Mouse (Mus musculus): ENCODE results near the gene Gpr174.
"Not testable (repeated sequence)": the region's sequence is repeated elsewhere in the genome, so short reads cannot be mapped to it uniquely, and the experiment has no call there.

Gene Gpr174

DNA sequence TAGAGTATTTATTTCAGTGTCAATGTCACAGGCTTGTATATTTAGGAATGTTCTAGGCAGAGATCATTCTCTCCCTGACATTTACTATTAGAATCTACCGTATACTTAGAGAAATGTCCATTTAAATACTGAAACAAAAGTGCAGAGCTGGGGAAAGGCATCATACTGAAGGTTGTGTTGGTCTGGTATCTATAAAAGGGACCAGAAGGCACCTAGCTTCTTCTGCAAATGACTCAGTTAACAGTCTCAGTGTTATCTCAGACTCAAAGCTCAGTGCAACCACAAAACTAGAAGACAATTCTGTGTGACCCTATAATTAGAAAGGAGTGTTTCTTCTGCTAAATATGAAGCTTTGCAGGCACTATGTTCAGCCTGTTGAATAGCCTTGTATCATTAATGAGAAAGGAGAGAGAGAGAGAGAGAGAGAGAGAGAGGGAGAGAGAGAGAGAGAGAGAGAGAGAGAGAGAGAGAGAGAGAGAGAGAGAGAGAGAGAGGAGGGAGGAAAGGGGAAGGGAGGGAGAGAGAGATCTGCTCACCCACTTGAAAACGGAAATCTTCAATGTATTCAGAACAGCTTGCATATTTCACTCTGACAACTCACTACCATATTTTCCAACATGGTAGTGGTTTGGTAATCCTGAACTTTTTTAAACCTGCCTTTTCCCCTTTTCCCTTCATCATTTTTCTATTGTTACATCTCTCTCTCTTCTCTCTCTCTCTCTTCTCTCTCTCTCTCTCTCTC lies at the start of gene Gpr174:
Gene Gpr174 (plus strand): TSS at position 393 of the 742 bp plus-strand sequence.
- no peak for DNase-seq (ENCODE audit: extremely low read depth, low read depth, low spot score)

DNA sequence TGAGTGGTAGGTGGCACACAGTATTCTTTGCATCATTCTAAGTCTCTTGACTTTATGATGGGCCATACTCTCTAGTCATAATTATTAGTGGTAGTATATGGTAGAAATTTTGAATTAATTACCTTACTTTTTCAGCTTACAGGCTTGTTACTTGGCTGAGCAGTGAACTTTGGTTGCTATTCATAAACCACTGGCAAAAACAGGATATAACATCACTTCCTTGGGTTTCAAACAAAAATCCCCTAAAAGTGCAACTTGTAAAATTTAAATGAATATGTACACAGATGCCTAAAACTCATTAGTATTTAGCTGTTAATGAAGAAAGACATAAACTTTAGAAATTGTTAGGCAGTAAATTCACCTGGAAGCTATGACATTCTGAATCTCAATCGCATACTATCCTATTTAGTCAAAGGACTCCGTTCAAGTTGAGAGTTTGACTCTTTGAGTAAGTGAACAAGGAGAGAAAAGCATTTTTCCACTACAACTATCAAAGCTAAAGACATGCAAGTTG lies 38.0 kb upstream of the Gpr174 start:
- DNase-seq (ENCODE audit: extremely low read depth, low read depth, low spot score), result no peak

DNA sequence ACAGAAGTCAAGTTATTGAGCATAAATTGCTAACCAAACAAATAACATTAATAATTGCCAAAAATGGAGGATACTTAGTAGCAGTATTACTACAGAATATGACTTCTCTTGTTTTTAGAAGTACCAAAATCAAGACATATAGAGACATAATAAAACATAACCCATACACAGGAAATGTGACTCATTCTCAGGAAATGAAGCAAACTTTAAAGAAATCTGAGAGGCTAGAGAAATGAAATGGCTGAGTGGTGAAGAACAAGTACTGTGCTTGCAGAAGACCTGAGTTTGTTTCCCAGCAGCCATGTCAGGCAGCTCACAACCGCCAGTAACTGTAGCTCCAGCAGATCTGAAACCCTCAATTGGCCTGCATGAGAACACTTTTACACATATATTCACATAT lies 30.8 kb upstream of the Gpr174 start:
- no peak for DNase-seq (ENCODE audit: extremely low read depth, low read depth, low spot score)

GRCm38 (mm10) chrX:107231214-107231613 lies 24.5 kb upstream of the Gpr174 start:
- DNase-seq (ENCODE audit: extremely low read depth, low read depth, low spot score), result no peak

DNA sequence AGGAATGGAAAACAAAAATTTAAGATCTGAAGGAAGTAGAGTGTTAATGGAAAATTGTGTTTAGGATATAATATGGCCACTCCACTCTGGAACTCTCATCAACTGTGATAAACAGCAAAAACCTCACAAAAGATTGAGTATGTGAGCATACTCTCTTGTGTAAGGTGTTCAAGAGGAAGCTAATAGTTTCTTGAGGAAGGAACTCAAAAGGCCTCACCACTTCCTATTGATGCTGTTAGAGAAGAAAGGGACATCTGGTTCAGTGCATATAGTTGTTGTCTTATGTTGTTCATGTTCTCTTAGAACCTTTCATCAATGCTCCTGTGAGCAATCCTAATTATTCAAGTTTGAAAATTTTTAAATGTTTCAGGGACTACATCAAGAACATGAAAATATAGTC lies 21.0 kb upstream of the Gpr174 start:
- DNase-seq (ENCODE audit: extremely low read depth, low read depth, low spot score), result no peak

DNA sequence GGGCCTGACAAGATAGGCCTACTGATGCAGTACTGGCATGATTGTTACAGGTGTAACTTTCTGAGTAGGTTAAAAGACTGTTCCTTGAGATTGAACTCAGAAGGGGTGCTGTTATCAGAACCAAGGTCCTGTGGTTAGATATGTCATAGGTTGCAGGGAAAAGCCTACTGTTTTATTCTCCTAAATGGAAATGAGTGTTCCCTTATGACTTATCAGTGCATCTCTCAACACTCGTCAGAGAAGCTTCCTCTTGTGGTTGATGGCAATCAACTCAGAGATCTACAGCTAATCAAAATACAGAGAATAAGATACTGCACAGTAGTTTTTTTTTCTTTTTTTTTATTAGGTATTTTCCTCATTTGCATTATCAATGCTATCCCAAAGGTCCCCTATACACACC lies 19.2 kb upstream of the Gpr174 start:
- DNase-seq (ENCODE audit: extremely low read depth, low read depth, low spot score), result no peak

DNA sequence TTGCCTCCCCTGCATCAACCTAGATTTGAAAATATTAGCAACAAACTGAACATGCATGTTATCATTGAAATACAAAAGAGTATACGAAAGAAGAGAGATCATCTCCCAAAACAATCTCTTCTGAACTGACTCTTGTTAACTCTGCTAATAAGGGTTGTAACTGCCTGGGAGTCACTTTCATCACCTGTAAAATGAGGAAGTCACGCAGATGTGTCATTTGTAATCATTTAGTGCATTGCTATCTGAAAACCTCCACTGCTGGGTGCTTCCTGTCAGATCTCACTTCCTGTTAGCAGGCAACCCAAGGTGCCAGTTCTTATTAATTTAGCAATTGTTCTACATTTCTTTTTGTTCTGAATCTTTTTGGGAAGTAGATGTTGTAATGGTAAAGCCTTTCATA lies 5.3 kb upstream of the Gpr174 start:
- no peak for DNase-seq (ENCODE audit: extremely low read depth, low read depth, low spot score)

DNA sequence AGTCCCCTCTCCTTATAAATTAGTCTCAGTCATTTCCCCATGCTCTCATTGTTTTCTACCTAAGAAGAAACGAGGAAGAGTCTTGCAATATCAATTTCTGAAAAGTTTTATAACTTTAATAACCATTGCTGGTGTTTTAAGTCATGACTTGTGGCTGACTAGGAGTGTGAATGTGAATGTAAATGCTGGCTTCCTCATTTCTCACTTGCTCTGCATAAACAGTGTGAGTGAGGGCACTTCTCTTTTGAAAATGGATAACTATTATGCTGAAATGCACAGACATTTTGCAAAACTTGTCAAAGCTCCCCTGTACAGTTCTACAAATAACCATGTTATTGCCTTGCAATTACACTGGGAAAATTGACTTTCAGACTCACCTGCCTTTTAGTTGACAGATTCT lies 8.9 kb downstream of the Gpr174 start:
- DNase-seq (ENCODE audit: extremely low read depth, low read depth, low spot score), result no peak

- no peak for DNase-seq (ENCODE audit: extremely low read depth, low read depth, low spot score)
Observed at GRCm38 (mm10) chrX:107277606-107278005, 21.9 kb downstream of the Gpr174 start.

DNA sequence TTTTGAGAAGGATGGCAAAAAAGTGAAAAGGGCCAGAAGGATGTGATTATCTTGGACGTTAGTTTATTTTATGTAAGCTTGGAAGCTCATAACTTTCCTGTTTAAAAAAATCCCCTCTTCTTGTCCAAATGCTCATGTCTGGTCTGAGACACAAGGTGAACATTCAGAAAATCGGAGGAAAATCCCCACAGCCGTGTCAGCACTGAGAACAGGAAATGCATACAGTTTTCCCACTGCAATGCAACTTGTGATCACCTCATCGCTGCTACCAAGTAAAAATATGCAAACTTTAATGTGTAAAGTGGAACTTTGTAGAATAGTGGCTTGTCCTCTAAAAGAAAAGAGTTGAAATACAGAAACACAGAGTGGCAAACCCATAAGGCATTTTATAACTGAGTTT lies 28.5 kb downstream of the Gpr174 start:
- DNase-seq (ENCODE audit: extremely low read depth, low read depth, low spot score), result no peak

- DNase-seq (ENCODE audit: extremely low read depth, low read depth, low spot score), result not testable (repeated sequence)
Observed at GRCm38 (mm10) chrX:107297861-107298260, 42.2 kb downstream of the Gpr174 start.

- no peak for DNase-seq (ENCODE audit: extremely low read depth, low read depth, low spot score)
Observed at GRCm38 (mm10) chrX:107298761-107299160, 43.1 kb downstream of the Gpr174 start.

GRCm38 (mm10) chrX:107306492-107306891 lies 50.8 kb downstream of the Gpr174 start:
- DNase-seq (ENCODE audit: extremely low read depth, low read depth, low spot score), result no peak

GRCm38 (mm10) chrX:107312533-107312932 lies 56.9 kb downstream of the Gpr174 start:
- no peak for DNase-seq (ENCODE audit: extremely low read depth, low read depth, low spot score)

- DNase-seq (ENCODE audit: extremely low read depth, low read depth, low spot score), result no peak
Observed at GRCm38 (mm10) chrX:107325697-107326381, 70.2 kb downstream of the Gpr174 start.

GRCm38 (mm10) chrX:107329849-107330248 lies 74.2 kb downstream of the Gpr174 start:
- no peak for DNase-seq (ENCODE audit: extremely low read depth, low read depth, low spot score)

DNA sequence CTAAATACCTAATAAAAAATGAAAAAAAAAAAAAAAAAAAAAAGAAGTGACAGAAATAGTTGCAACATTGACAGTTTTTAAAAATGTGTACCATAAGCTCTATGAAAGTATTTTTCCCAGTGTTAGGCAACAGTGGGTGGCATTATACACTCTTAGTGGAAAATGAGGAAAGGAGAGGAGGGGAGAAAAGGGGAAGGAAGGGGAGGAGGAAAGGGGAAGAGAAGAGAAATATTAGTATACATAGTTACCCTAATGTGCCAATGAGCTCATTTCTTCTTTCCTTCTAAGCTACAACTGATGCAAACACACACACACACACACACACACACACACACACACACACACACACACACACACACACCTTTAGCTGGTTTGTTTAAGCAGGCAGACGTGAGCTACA lies 80.9 kb downstream of the Gpr174 start:
- DNase-seq (ENCODE audit: extremely low read depth, low read depth, low spot score), result no peak

DNA sequence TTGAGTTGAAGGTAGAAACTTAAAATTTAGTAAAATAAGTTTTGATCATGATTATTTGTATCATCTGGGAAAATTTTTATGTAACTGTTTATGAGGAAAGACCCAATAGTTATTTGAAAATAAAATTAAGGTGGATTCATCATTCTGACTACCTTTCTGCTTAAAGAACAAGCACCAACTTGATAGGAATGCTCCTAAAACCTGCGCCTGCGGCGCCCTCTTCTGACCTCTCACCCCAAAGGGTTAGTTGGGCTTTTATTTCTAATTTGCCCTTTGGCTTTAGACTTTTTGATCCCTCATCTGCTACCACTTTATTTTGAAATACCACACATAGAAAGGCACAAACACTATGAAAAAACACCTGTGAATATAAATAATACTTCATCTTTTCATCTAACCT lies 86.3 kb downstream of the Gpr174 start:
- DNase-seq (ENCODE audit: extremely low read depth, low read depth, low spot score), result no peak
